Mouse (Mus musculus) embryonic facial prominence, embryonic 14.5 days (tissue): ENCODE data around the gene Miga1. TPM values are rescaled to one million over a fixed set of nuclear protein-coding genes. Genes with fewer than 3 reads are reported as not detected.

Experiments used
- ATAC-seq: fragments of 200-750 bp; cut with Nextera tagmentation; 2 replicates; pipeline ENCODE4 v1.8.0; 2017; ENCODE audit warnings: low read depth, moderate number of reproducible peaks, moderate TSS enrichment
- DNase-seq: peaks from one replicate; pipeline ENCODE4 v3.0.0-alpha.2; 2015; ENCODE audit warnings: low spot score
- H3K27ac ChIP-seq: fragments of 300-500 bp; sonication (generic); replicated peaks from 2 replicates; pipeline ENCODE4 v1.5.1; 2014; ENCODE audit warnings: low read depth, mild to moderate bottlenecking, low read length, moderate library complexity
- H3K27me3 ChIP-seq: fragments of 300-500 bp; sonication (generic); replicated peaks from 2 replicates; pipeline ENCODE4 v1.6.1; 2014; ENCODE audit warnings: low read length; ENCODE audit not compliant: control insufficient read depth, insufficient read depth
- H3K36me3 ChIP-seq: fragments of 300-500 bp; sonication (generic); 2 replicates; pipeline ENCODE4 v1.6.1; 2014; ENCODE audit warnings: low read length, mixed read lengths; ENCODE audit not compliant: control insufficient read depth, insufficient read depth
- H3K4me1 ChIP-seq: fragments of 300-500 bp; sonication (generic); 2 replicates; pipeline ENCODE4 v1.6.1; 2014; ENCODE audit warnings: antibody characterized with exemption, low read length; ENCODE audit not compliant: control insufficient read depth, insufficient read depth
- H3K4me2 ChIP-seq: fragments of 300-500 bp; sonication (generic); 2 replicates; pipeline ENCODE4 v1.6.1; 2014; ENCODE audit warnings: low read depth, mild to moderate bottlenecking, low read length, moderate library complexity, mixed read lengths
- H3K4me3 ChIP-seq: fragments of 300-500 bp; sonication (generic); 2 replicates; pipeline ENCODE4 v1.5.1; 2014; ENCODE audit warnings: low read depth, mild to moderate bottlenecking, low read length
- H3K9ac ChIP-seq: fragments of 300-500 bp; sonication (generic); 2 replicates; pipeline ENCODE4 v1.6.1; 2014; ENCODE audit warnings: low read depth, mild to moderate bottlenecking, low read length, moderate library complexity, mixed read lengths
- H3K9me3 ChIP-seq: fragments of 300-500 bp; sonication (generic); 2 replicates; pipeline ENCODE4 v1.6.1; 2016; ENCODE audit warnings: low read length; ENCODE audit not compliant: control insufficient read depth
- WGBS: fragments of 180-500 bp; shearing (Covaris S2); extraction: QIAGEN DNeasy Blood & Tissue Kit; methylation state at CpG from one replicate; pipeline ENCODE4 v1.1.7; 2014; 5-methylcytosine and 5-hydroxymethylcytosine counted together
- polyA plus RNA-seq: library from polyadenylated mRNA; unstranded; fragments of >200 nt; fragmentation: Nextera tagmentation; extraction: Ambion mirVana; gene quantifications from 2 replicates; pipeline ENCODE4 v1.2.1, GENCODE M21; 2014

The Miga1 gene
- polyA plus RNA-seq, 1 experiment from 2014 or later: 17.3 TPM

GRCm38 (mm10) chr3:152284306-152284705 is 55.9 kb downstream of the Miga1 start:
- Histone ChIP-seq H3K27ac (no peak overlapping the region), H3K36me3 (peaks cover 56% of the 10 kb centered on the region), H3K4me2 (no peak overlapping the region), H3K9ac (no peak overlapping the region), H3K4me1 (no peaks in the 10 kb centered on the region), H3K9me3 (no peaks in the 10 kb centered on the region), H3K27me3 (no peaks in the 10 kb centered on the region), H3K4me3 (no peak overlapping the region)
- no peak for ATAC-seq
- no peak for DNase-seq
- WGBS: 92% methylated on average over 1 of the region's 1 CpGs

- Histone ChIP-seq H3K9me3 (no peaks in the 10 kb centered on the region), H3K27me3 (no peaks in the 10 kb centered on the region), H3K4me3 (no peak overlapping the region), H3K9ac (no peak overlapping the region), H3K4me1 (no peaks in the 10 kb centered on the region), H3K27ac (no peak overlapping the region), H3K4me2 (no peak overlapping the region), H3K36me3 (peaks cover 47% of the 10 kb centered on the region)
- WGBS: 25% methylated on average over 3 of the region's 3 CpGs
- DNase-seq: no peak
- ATAC-seq: no peak
Observed at GRCm38 (mm10) chr3:152282126-152282525, 58.1 kb downstream of the Miga1 start.

GRCm38 (mm10) chr3:152278431-152278830 is 61.8 kb downstream of the Miga1 start:
- DNase-seq (peak; percentile 32), ATAC-seq (peak; percentile 63; the same call in 1 of the 2 replicates)
- Histone ChIP-seq H3K27me3 (no peaks in the 10 kb centered on the region), H3K4me1 (no peaks in the 10 kb centered on the region), H3K4me2 (no peak overlapping the region), H3K9me3 (no peaks in the 10 kb centered on the region), H3K36me3 (peaks cover 44% of the 10 kb centered on the region), H3K9ac (no peak overlapping the region), H3K27ac (no peak overlapping the region), H3K4me3 (no peak overlapping the region)
- WGBS: 22% methylated on average over 2 of the region's 2 CpGs

GRCm38 (mm10) chr3:152277912-152278311 is 62.3 kb downstream of the Miga1 start:
- Histone ChIP-seq H3K9ac (no peak overlapping the region), H3K4me1 (no peaks in the 10 kb centered on the region), H3K27ac (no peak overlapping the region), H3K9me3 (no peaks in the 10 kb centered on the region), H3K4me3 (no peak overlapping the region), H3K36me3 (peaks cover 44% of the 10 kb centered on the region), H3K4me2 (no peak overlapping the region), H3K27me3 (no peaks in the 10 kb centered on the region)
- 86% methylated on average over 2 of the region's 2 CpGs for WGBS
- ATAC-seq (no peak), DNase-seq (no peak)

GRCm38 (mm10) chr3:152276935-152277334 is 63.3 kb downstream of the Miga1 start:
- Histone ChIP-seq H3K27ac (no peak overlapping the region), H3K36me3 (peaks cover 35% of the 10 kb centered on the region), H3K9me3 (no peaks in the 10 kb centered on the region), H3K4me2 (no peak overlapping the region), H3K27me3 (no peaks in the 10 kb centered on the region), H3K4me3 (no peak overlapping the region), H3K4me1 (no peaks in the 10 kb centered on the region), H3K9ac (no peak overlapping the region)
- ATAC-seq: no peak
- WGBS: 95% methylated on average over 3 of the region's 3 CpGs
- no peak for DNase-seq

GRCm38 (mm10) chr3:152275008-152275407 is 65.2 kb downstream of the Miga1 start:
- no peak for ATAC-seq

GRCm38 (mm10) chr3:152272974-152273685 is 67.1 kb downstream of the Miga1 start:
- DNase-seq (no peak), ATAC-seq (no peak)
- H3K4me1 ChIP-seq: no peaks in the 10 kb centered on the region
- no peak overlapping the region for H3K9ac ChIP-seq
- H3K9me3 ChIP-seq: no peaks in the 10 kb centered on the region
- no peaks in the 10 kb centered on the region; the same call in 1 of the 2 replicates for H3K27me3 ChIP-seq
- WGBS: 85% methylated on average over 19 of the region's 20 CpGs
- H3K4me3 ChIP-seq: no peak overlapping the region
- no peak overlapping the region for H3K27ac ChIP-seq
- H3K36me3 ChIP-seq: peaks cover 25% of the 10 kb centered on the region
- H3K4me2 ChIP-seq: no peak overlapping the region

More at GRCm38 (mm10) chr3:152275008-152275407, 65.2 kb downstream of the Miga1 start:
- Histone ChIP-seq H3K9me3 (no peaks in the 10 kb centered on the region), H3K4me2 (no peak overlapping the region), H3K27ac (no peak overlapping the region), H3K4me3 (no peak overlapping the region), H3K27me3 (no peaks in the 10 kb centered on the region), H3K36me3 (peaks cover 25% of the 10 kb centered on the region), H3K9ac (no peak overlapping the region), H3K4me1 (no peaks in the 10 kb centered on the region)
- no peak for DNase-seq
- WGBS: 76% methylated on average over 8 of the region's 8 CpGs

- no peak for DNase-seq
- H3K27me3 ChIP-seq: peaks cover 3% of the 10 kb centered on the region
- no peak overlapping the region for H3K9ac ChIP-seq
- H3K4me1 ChIP-seq: no peaks in the 10 kb centered on the region
- peaks cover 25% of the 10 kb centered on the region for H3K36me3 ChIP-seq
- H3K4me3 ChIP-seq: no peak overlapping the region
- WGBS: 85% methylated on average over 6 of the region's 6 CpGs
- H3K9me3 ChIP-seq: no peaks in the 10 kb centered on the region
- no peak overlapping the region for H3K27ac ChIP-seq
- H3K4me2 ChIP-seq: no peak overlapping the region
- no peak for ATAC-seq
Observed at GRCm38 (mm10) chr3:152271876-152272275, 68.3 kb downstream of the Miga1 start.
